Mouse (Mus musculus) C2C12 (cell line): ENCODE data around the gene Adarb2. TPM values are rescaled to one million over a fixed set of nuclear protein-coding genes. Genes with fewer than 3 reads are reported as not detected.

Source experiments
- H3K27me3 ChIP-seq: one replicate; pipeline ENCODE4 v1.6.1; 2011; ENCODE audit not compliant: control insufficient read depth, insufficient read depth, insufficient read length
- H3K36me3 ChIP-seq: one replicate; pipeline ENCODE4 v1.6.1; 2011; ENCODE audit not compliant: control insufficient read depth, insufficient read depth
- H3K4me3 ChIP-seq: one replicate; pipeline ENCODE4 v1.5.1; 2011; ENCODE audit warnings: mild to moderate bottlenecking, control low read depth; ENCODE audit not compliant: poor library complexity, insufficient read depth, severe bottlenecking
- H3K79me2 ChIP-seq: one replicate; pipeline ENCODE4 v1.6.1; 2011; ENCODE audit not compliant: control insufficient read depth, insufficient read depth
- H3K79me3 ChIP-seq: one replicate; pipeline ENCODE4 v1.6.1; 2011; ENCODE audit warnings: low read depth, control low read depth
- H3ac ChIP-seq: one replicate; pipeline ENCODE3; 2011; ENCODE audit warnings: low read depth; ENCODE audit not compliant: control insufficient read depth, insufficient read length
- CEBPB ChIP-seq: IDR thresholded peaks from one replicate; pipeline ENCODE4 v1.6.1; 2011; ENCODE audit warnings: low read depth, mild to moderate bottlenecking, control low read depth, moderate library complexity
- CTCF ChIP-seq: IDR thresholded peaks from one replicate; pipeline ENCODE4 v1.5.1; 2011; ENCODE audit not compliant: control insufficient read depth, insufficient read depth, insufficient read length
- FOSL1 ChIP-seq: IDR thresholded peaks from one replicate; pipeline ENCODE4 v1.8.0; 2011; ENCODE audit warnings: mild to moderate bottlenecking, low read length; ENCODE audit not compliant: poor library complexity, insufficient read depth, severe bottlenecking
- MAX ChIP-seq: IDR thresholded peaks from one replicate; pipeline ENCODE4 v1.6.1; 2011; ENCODE audit warnings: mild to moderate bottlenecking, control low read depth
- MYOD1 ChIP-seq: IDR thresholded peaks from one replicate; pipeline ENCODE4 v1.6.1; 2011; ENCODE audit warnings: low read depth; ENCODE audit not compliant: control insufficient read depth, insufficient read length
- MYOG ChIP-seq: IDR thresholded peaks from one replicate; pipeline ENCODE4 v1.6.1; 2011; ENCODE audit not compliant: control insufficient read depth, insufficient read length; ENCODE audit errors: extremely low read depth
- USF1 ChIP-seq: IDR thresholded peaks from one replicate; pipeline ENCODE4 v1.6.1; 2011; ENCODE audit warnings: low read depth, mild to moderate bottlenecking, control low read depth, moderate library complexity
- polyA plus RNA-seq: library from polyadenylated mRNA; unstranded; fragments of >200 nt; fragmentation: generic; extraction: Trizol; gene quantifications from one replicate; pipeline ENCODE4 v1.2.1, GENCODE M21; 2012; ENCODE audit warnings: missing spikeins

The Adarb2 gene
- polyA plus RNA-seq, 1 experiment: 0.01 TPM

GRCm38 (mm10) chr13:8467591-8468366, 265.1 kb downstream of the Adarb2 start:
- no peaks in the 10 kb centered on the region for H3K79me2 ChIP-seq
- H3K4me3 ChIP-seq: no peak overlapping the region
- H3ac ChIP-seq: no peak overlapping the region
- no peaks in the 10 kb centered on the region for H3K27me3 ChIP-seq
- no peaks in the 10 kb centered on the region for H3K36me3 ChIP-seq
- TF ChIP-seq MYOG (no peak), CEBPB (no peak), USF1 (no peak), MYOD1 (no peak), FOSL1 (no peak), MAX (no peak)
- no peaks in the 10 kb centered on the region for H3K79me3 ChIP-seq

GRCm38 (mm10) chr13:8476237-8476636, 273.6 kb downstream of the Adarb2 start:
- H3K79me3 ChIP-seq: no peaks in the 10 kb centered on the region
- TF ChIP-seq FOSL1 (no peak), MAX (no peak), MYOD1 (no peak), MYOG (no peak), USF1 (no peak), CEBPB (no peak), CTCF (no peak)
- no peak overlapping the region for H3K4me3 ChIP-seq
- H3K36me3 ChIP-seq: no peaks in the 10 kb centered on the region
- H3ac ChIP-seq: no peak overlapping the region
- H3K27me3 ChIP-seq: peaks cover 3% of the 10 kb centered on the region
- H3K79me2 ChIP-seq: no peaks in the 10 kb centered on the region

GRCm38 (mm10) chr13:8478731-8479130, 276.1 kb downstream of the Adarb2 start:
- Histone ChIP-seq H3K4me3 (no peak overlapping the region), H3K27me3 (peaks cover 3% of the 10 kb centered on the region), H3ac (no peak overlapping the region), H3K36me3 (no peaks in the 10 kb centered on the region), H3K79me2 (no peaks in the 10 kb centered on the region), H3K79me3 (no peaks in the 10 kb centered on the region)
- no peak for TF ChIP-seq CTCF
- no peak for TF ChIP-seq USF1
- TF ChIP-seq MAX: no peak
- no peak for TF ChIP-seq CEBPB
- no peak for TF ChIP-seq FOSL1
- no peak for TF ChIP-seq MYOG
- TF ChIP-seq MYOD1: no peak

- no peaks in the 10 kb centered on the region for H3K36me3 ChIP-seq
- no peaks in the 10 kb centered on the region for H3K79me3 ChIP-seq
- no peak overlapping the region for H3K4me3 ChIP-seq
- no peak overlapping the region for H3ac ChIP-seq
- no peak for TF ChIP-seq FOSL1
- TF ChIP-seq MYOD1: no peak
- no peak for TF ChIP-seq CEBPB
- no peak for TF ChIP-seq CTCF
- no peak for TF ChIP-seq MAX
- TF ChIP-seq MYOG: no peak
- TF ChIP-seq USF1: no peak
- H3K27me3 ChIP-seq: peaks cover 3% of the 10 kb centered on the region
- H3K79me2 ChIP-seq: no peaks in the 10 kb centered on the region
Measured at GRCm38 (mm10) chr13:8479970-8480369, 277.3 kb downstream of the Adarb2 start.

- H3K36me3 ChIP-seq: no peaks in the 10 kb centered on the region
- H3ac ChIP-seq: no peak overlapping the region
- H3K79me3 ChIP-seq: no peaks in the 10 kb centered on the region
- TF ChIP-seq CTCF (no peak), USF1 (no peak), MYOG (no peak), CEBPB (no peak), MAX (no peak), FOSL1 (no peak), MYOD1 (no peak)
- H3K27me3 ChIP-seq: peaks cover under 1% of the 10 kb centered on the region
- no peak overlapping the region for H3K4me3 ChIP-seq
- H3K79me2 ChIP-seq: no peaks in the 10 kb centered on the region
Measured at GRCm38 (mm10) chr13:8481347-8481746, 278.7 kb downstream of the Adarb2 start.
